Mouse (Mus musculus): ENCODE results near the gene Wfdc5. TPM values are rescaled to one million over a fixed set of nuclear protein-coding genes. Genes with fewer than 3 reads are reported as not detected.

The Wfdc5 gene
- total RNA-seq, 4 experiments from 2014 or later = not detected

DNA sequence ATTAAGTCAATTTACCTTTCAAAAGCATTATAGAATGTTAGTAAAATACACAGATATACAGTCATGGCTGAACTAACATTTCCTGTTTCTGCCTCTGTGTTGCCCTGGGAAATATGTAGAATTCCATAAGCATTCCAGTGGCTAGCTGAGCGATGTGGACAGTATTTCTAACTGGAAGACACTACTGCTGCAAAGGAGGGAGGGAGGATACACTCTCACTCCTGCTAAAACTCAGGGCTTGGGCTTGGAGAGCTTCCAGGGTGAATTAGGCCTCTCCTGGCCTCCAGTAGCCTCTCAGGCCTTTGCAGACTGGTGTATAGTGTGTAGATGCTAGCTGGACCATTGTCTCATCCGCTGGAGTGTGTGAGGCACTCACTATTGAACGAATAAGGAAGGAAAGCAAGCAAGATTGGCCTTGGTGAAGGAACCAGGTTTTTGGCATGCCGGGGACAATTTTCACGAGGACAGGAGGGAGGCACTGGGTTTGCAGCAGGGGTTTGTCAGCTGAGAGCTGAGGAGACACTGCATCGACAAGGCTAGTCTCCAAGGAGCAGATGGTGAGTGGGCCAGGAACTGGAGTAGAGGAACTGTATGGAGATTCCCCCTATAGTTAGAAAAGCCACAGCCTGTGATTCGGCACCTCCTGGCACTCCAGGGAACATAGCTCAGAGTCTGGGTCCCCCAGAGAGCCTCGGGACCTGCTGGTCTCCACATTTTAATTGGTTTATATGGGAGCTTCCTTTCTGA, 7.7 kb downstream of the Wfdc5 start:
- DNase-seq (ENCODE audit: low spot score) = no peak

DNA sequence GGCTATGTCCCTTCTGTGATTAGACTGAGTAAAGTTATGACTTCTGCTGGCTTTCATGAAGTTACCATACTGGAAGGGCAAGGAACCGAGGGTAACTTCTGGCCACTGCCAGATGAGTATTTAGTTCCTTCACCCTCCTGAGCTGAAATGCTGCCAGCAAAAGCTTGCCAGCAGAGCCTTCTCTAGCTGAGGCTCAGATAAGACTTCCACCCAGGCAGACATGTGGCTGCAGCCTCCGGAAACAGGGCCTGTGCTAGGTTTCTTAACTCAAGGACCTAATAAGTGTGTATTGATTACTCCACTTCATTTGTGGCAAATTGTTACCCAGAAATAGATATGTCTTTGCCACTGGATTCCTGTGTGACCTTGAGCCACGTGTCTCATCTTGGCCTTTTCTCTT, 9.1 kb downstream of the Wfdc5 start:
- DNase-seq (ENCODE audit: low spot score) = no peak

DNA sequence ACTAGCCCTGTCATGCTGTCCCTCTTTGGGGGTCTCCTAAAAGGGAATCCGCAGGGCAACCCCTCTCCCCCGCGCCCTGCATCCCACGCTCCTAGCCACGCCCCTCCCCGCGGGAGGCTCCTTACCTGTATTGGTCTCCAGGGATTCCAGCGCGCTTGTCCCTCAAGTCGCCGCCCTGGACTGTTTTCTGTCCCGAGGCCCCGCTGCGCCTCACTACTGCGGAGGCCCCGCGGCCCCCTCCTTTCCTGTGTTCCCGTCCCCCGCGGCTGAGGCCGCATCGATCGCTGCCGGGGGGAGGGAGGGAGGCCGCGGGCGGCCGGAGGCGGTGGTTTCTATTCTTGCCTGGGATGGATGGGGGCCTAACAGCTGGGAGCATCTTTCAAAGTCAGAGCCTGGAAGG, 11.6 kb downstream of the Wfdc5 start, which contains the start of gene Kcns1:
Gene Kcns1, minus strand, starts transcription at position 212 of the 400 bp plus-strand sequence.
- no peak for DNase-seq (ENCODE audit: low spot score)

DNA sequence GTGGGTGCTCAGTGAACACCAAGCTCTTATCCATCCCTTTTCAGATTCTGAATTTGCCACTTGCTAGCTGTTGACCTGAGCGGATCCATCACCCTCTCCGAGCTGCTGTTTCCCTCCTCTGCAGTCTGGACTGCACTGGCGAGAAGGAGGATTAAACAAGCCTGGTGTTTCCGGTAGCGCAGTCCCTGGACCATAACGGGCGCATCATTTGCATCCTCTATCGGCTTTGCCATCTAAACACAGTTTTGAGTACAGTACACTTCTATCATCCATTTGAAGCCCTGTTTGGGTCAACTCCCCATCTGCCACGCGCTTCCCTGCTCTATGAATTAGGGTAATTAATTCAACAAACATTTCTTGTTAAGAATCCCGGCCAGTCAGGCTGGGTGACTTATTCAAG, 12.2 kb downstream of the Wfdc5 start:
- no peak for DNase-seq (ENCODE audit: low spot score)

DNA sequence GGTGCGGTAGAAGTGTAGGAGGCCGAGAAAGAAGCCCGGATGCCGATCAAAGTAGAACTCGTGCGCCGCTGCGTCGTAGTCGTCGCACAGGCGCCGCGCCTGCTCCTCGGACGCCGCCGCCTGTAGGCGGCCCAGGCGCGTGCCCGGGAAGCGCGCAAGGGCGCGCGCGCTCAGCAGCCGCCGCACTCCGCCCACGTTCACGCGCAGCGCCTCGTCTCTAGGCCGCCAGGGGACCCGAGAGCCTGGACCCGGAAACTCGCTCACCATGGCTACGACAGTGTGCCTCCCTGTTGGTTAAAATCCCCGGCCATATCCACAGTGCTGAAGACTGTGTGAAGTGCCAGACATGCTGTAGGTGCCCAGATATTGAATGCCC, 14.0 kb downstream of the Wfdc5 start:
- no peak for DNase-seq (ENCODE audit: low spot score)

DNA sequence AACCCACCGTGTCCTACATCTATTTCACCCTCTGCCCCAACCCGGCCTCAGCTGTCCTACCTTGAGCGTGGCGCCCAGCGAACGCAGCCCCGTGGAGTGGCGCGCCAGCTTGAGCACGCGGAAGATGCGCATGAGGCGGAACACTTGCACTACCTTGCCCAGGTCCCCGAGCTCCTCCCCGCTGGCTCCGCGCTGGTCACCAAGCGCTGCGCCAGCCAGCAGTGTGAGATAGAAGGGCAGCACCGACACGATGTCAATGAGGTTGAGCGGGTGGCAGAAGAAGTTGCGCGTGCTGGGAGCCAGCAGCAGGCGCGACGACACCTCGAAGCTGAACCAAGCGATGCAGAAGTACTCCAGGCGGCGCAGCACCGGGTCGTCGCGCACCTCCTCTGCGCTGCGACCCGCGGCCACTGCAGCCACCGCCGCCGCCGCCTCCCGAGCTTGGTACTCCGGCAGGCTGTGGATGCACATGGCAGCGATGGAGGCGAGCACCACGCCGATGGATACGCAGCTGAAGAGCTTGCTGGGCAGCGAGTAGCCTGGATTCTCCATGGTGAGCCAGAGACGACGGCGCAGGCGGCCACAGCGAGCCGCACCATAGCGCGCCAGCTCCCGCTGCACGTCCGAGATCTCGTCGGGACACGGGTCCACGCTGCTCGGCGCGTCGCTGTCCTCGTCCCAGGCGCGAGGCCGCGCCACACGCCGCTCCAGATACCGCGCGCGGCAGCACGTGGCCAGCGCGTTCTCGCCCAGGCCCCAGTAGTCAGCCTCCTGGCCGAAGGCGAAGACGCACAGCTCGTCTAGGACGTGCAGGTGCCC, 14.6 kb downstream of the Wfdc5 start:
- no peak for DNase-seq (ENCODE audit: low spot score)

DNA sequence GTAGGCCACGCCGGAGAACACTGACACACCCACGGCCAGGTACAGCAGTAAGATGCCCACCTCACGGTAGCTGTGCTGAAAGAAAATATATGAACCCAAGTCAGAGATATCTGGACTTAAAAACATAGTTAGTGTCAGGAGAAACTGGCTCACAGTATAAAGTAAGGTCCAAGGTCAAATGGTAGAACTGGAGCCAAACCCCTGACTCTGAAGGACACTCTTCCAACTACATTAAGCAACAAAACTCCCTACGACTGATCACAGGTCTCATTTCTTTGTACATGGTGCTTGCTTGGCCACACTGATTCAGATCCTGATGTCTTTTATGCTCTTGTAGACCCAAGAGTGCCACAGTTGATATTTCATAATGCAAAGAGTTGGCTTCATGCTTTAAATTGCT, 17.6 kb downstream of the Wfdc5 start:
- DNase-seq (ENCODE audit: low spot score) = no peak

DNA sequence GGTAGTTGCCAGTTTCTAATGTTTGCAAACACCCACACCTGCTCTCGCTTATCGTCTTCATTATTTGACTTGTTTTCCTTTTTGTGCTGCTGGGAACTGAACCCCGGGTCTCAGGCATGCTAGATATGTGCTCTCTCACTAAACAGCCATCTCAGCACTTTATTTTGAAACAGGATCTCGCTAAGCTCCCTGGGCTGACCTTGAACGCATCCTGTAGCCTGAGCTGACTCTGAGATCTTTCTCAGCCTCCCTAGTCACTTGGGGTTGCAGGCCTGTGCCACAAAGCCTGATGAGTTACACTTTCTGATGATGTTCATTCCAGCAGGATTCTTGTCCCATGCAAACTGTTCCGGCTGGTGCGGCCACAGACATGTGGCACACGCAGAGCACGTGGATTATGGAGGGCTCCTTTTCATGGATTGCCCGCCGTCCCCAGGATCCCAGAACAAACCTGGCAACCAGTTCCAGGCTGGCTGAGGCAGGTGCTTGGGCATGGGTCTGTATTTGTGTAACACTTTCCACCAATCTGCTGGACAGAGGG, 21.0 kb downstream of the Wfdc5 start:
- DNase-seq (ENCODE audit: low spot score) = no peak

DNA sequence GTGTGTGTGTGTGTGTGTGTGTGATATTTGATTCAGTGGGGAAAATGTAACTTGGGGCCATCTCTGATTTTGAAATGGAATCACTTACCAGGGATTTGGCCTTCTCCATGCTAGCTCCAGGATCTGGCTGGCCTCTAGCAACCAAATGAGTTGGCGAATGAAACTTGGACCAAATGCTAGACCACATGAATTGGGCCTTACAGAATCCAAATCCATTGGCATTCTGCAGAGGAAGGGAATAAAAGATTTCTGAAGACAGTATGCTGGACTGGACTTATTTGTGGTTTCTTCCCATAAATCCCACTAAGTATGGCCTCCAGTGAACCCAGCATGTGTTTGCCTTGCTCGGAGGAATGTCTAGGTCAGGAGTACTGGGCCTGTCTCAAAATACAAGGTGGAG, 23.7 kb downstream of the Wfdc5 start:
- no peak for DNase-seq (ENCODE audit: low spot score)

DNA sequence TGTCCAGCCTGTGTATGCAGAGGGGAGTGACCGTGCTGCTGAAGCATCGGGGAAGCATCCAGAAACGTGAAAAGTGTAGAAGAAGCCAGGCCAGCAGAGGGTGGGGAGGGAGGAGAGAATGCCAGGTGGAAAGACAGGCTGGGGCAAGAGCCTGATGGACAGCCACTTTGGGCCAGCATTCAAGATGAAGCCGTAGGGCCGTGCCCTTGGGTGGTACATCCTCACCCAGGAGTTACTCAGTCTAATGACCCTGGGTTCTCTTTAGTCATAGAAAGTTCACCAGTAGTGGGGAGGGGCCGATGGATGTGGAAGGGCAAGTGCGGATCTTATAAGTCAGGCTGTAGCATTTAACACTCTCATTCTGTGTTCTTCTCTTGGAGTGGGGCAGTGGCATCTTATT, 26.4 kb downstream of the Wfdc5 start:
- no peak for DNase-seq (ENCODE audit: low spot score)

DNA sequence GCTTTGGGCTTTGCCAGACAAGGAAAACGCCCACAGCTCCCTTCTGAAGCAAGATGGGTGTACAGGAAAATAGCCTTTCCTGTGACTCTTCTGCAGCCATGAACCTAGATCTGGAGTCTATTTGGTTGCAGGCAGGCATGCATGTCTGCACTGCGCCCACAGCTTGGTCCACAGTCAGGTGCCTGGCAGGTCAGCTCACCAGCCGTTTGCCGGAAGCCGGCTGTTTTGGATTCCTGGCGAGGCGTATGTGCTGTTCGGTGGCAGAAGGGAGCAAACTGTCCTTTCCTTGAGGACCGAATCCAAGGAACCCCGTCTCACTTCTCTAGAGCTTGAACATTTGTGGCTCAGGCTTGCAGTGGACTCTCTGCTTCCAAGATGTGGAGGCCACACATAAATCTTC, 28.5 kb downstream of the Wfdc5 start:
- DNase-seq (ENCODE audit: low spot score) = no peak

DNA sequence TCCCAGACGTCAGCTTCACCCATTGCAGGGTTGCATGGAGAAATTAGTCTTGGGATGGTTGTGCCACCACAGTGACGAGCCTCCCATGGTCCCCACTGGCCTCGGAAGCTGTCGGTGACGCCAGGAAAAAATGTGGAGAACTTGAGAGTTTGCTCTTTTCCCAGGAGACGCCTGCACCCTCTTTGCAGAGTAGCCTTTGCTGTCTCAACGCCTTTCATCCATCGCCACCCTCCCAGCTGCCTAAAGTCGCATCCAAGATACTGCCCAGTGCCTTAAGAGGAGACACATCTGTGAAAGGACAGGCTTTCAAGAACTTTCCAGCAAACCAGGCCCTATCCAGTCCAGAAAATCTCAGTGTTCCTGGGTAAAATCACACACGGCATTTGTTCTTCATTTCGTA, 30.2 kb downstream of the Wfdc5 start:
- no peak for DNase-seq (ENCODE audit: low spot score)

DNA sequence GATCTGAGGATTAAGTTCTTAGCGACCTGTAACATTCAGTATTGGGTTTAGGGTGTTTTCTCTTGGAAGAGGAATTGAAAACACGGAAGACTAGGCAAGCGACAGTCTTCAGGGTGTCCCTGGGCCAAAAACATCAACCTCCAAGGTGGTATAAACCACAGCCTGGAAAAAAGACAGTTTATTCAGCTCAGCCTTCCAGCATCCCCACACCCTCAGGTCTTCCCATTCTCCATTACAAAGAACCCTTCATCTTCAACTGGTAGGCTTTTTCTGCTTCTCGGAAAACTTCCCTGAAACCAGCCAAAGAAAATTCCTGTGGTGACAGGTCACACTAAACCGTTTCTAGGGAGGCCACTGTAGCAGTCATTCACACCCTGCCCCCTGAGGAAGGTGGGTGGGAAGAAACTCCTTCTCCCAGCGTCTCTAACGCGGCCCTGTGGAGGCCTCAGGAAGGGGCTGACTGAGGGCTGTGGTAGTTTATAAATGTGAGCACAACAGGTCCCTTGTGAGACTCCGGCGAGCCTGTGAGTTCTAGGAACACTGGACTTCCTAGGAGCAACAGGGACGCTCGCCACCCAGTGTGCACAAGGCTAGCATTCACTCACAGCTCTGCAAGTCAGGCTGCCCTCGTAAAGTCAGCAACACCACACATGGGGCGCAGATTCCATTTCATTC, 32.3 kb downstream of the Wfdc5 start:
- no peak for DNase-seq (ENCODE audit: low spot score)

DNA sequence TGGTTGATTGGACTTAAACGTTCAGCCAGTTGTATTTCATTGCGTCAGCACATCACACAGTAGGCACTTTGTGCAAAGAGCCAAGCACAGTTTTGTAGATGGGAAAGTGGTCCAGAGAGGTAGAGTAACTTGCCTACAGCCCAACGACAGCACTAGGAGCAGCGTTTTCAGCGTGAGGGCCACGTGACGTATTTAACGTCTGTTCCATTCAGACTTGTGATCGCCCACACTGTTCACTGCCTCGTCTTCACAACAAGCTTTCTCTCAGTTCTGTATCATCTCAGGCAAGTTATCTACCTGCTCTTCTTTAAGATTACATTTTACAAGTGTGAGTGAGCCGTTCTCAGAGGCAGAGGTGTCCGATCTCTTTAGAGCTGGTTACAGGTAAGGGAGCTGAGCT, 36.0 kb downstream of the Wfdc5 start:
- no peak for DNase-seq (ENCODE audit: low spot score)

DNA sequence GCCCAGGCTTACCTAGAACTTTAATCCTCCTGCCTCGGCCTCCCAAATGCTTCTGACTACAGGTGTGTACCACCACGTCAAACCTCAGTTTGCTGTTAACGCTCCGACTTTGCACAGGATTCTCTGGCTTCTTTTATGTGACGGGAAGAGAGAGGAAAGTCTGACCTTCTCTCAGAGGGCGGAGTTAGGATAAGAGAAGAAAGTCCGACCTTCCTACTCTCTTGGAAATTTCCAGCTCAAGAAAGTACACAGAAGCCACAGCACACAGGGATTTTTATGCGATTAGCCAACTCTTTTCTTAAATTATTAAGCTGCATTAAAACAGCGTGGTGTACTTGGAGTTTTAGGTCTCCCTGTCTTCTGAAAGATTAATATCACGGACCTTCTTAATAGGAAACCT, 38.0 kb downstream of the Wfdc5 start:
- DNase-seq (ENCODE audit: low spot score) = no peak

DNA sequence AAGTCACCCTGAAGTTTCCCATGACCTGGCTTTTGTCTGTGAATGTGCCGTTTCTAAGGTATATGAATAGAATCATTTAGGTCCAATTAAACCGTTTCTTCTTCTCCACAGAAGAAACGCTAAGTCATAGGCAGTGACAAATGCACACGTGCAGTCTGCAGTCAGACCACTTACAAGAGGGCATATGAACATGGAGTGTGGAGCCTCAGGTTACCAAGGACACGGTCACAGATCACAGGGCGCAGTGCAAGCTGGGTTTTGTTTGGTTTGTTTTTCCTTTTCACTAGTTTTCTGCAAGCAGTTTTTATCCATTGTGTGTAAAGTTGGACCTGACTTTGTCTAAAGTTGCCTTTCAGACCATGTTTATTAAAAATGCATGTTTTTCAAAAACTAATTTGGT, 38.5 kb downstream of the Wfdc5 start:
- DNase-seq (ENCODE audit: low spot score) = no peak

DNA sequence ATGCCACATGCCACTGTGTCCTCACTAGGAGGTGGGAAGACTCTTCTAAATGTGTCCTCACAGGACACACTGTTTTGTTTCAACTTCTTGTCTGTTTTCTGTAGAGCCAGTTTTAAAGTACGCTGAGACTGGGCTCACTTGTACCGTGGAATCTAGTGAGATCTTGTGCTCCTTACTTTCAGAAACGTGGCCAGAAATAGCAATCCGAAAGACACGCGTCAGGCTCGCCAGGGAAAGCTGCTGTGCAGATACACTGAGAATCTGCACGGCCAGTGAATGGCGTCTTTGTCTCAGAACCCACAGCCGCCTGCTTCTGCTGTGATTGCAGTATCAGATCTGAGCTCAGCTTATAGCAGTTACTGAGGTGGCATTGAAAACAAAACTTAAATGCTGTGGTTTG, 40.5 kb downstream of the Wfdc5 start:
- peak; percentile 28 for DNase-seq (ENCODE audit: low spot score)

DNA sequence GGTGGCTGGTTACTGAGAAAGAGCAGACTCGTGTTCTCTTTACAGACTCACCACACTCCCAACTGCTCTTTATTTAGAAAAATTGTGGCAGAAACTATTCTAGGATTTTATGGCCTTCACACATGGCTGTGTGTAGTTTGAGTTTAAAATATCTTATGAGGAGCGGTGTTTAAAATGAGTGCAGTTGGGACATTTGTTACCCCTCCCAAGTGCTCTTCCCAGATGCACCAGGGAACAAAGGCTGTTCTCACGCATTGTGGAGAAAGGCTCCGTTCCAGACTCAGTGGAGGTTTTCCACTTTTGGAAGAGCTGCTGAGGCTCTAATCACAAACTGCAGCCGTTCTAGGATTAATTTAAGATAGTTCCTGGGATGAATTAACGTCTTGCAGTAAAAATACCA, 44.8 kb downstream of the Wfdc5 start:
- DNase-seq (ENCODE audit: low spot score) = no peak

DNA sequence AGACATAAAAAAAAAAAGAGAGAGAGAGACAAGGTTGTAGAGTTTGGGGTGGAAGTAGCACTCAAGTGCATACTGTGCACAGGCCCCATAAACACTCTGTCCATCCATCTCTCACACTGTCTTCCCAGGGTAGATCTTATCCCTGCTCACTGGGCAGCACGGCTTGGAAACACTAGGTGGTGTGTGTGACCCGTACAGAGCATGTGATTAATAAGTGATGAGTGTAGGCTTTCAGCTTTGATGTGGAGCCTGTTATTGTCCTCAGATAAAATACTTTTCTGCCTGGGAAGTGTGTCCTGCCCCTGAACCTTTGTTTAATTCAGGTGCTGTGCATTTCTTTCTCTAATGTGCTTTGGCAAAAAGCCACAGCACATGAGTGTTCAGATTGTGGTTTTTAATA, 46.1 kb downstream of the Wfdc5 start:
- no peak for DNase-seq (ENCODE audit: low spot score)

DNA sequence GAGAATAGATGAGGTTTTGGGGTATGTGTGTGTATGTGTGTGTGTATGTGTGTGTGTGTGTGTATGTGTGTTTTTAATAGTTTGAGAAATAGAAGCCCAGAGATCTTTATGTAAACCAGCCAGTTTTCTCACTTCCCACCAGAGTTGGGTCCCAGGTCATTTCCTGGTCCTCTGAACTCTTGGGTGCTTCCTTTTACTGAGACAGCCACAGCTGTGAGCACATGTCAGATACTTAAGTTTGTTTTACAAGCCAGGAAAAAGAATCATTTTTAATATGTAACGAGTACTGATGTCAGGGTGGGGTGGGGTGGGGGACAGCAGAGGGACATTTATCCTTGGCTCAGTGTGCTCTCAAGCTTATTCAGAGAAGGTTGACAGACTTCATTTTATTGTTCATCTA, 47.2 kb downstream of the Wfdc5 start:
- DNase-seq (ENCODE audit: low spot score) = no peak

DNA sequence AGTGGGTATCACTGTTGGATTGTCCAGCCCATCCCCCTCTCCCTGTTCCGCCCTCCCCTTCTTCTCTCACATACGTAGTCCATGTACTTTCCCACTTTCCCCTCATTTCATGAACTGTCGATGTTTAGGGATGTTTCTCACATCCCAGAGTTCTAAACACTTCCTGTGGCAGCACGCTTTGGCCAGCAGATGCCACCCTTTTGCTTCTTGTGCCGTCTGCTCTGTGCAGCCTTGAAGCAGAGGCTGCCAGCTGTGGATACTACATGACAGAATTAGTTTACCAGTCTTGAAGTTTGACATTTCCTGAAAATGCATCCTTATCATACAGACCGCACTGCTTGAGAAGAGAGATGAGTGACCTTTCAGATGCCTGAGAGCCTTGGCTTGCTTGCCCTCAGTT, 48.0 kb downstream of the Wfdc5 start:
- no peak for DNase-seq (ENCODE audit: low spot score)

DNA sequence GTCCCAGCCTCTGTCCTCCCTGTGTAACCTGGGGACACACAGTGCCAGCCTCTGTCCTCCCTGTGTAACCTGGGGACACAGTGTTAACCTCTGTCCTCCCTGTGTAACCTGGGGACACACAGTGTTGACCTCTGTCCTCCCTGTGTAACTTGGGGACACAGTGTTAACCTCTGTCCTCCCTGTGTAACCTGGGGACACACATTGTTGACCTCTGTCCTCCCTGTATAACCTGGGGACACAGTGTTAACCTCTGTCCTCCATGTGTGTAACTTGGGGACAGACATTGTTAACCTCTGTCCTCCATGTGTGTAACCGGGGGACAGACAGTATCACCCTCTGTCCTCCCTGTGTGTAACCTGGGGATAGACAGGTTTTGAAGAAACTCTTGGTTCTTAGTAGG, 51.0 kb downstream of the Wfdc5 start:
- no peak for DNase-seq (ENCODE audit: low spot score)

Data from heart, adult 8-10 months (tissue).